Mouse (Mus musculus) liver (tissue): Measurements from ENCODE around the gene Mrgprh.

Experiments used
- DNase-seq: peaks from one replicate; pipeline ENCODE4 v3.0.0-alpha.2; 2020; ENCODE audit warnings: mixed read lengths

Gene Mrgprh

GRCm38 (mm10) chr17:12925001-12925400 lies 49.2 kb downstream of the Mrgprh start:
- DNase-seq = no peak

GRCm38 (mm10) chr17:12925703-12926180 lies 49.9 kb downstream of the Mrgprh start:
- no peak for DNase-seq
